In genomic region chr17:35673416-35674035, GRCm38 (mm10) we compare ENCODE assay signal across 7 mouse cellular contexts. TPM values are rescaled to one million over a fixed set of nuclear protein-coding genes. Genes with fewer than 3 reads are reported as not detected.
A peak's percentile ranks its signal among the peaks of the same experiment; 100 is the strongest.
DNase-seq lines count a peak whose midpoint lies in the region; ATAC-seq lines count a peak whose summit lies in the region.

Gene Gtf2h4, minus strand, starts transcription at chr17:35673739.

- no peaks in the 10 kb centered on the region; the same call in 1 of the 2 replicates for H3K36me3 ChIP-seq in intestine, embryonic 16.5 days (ENCODE audit: control insufficient read depth, insufficient read depth, low read length)
- H3K36me3 ChIP-seq in midbrain, embryonic 11.5 days (ENCODE audit: control insufficient read depth, insufficient read depth, low read length), result no peaks in the 10 kb centered on the region

- peaks cover 2% of the 10 kb centered on the region; the same call in 1 of the 2 replicates for H3K4me1 ChIP-seq in intestine, embryonic 16.5 days (ENCODE audit: control insufficient read depth, insufficient read depth, low read length)
- H3K4me1 ChIP-seq in midbrain, embryonic 11.5 days (ENCODE audit: control insufficient read depth, insufficient read depth, low read length), result peaks cover 7% of the 10 kb centered on the region

- H3K27ac ChIP-seq in intestine, embryonic 16.5 days (ENCODE audit: low read length), result no peak within 1 kb of the TSS
- H3K27ac ChIP-seq in midbrain, embryonic 11.5 days (ENCODE audit: low read depth, low read length), result no peak within 1 kb of the TSS

- H3K27me3 ChIP-seq in intestine, embryonic 16.5 days (replicated peaks; ENCODE audit: control insufficient read depth, insufficient read depth, low read length), result no peaks in the 10 kb centered on the region
- H3K27me3 ChIP-seq in midbrain, embryonic 11.5 days (ENCODE audit: control insufficient read depth, insufficient read depth, low read length), result no peaks in the 10 kb centered on the region

- DNase-seq in adrenal gland, postnatal 10 days, result peak; percentile 88
- DNase-seq in embryo, embryonic 9.5 days (ENCODE audit: extremely low spot score), result peak; percentile 87
- DNase-seq in gastrocnemius, postnatal 4 days (ENCODE audit: low spot score in 2 of 2), result peak; percentile 62 to 85
- peak; percentile 81 to 87 for DNase-seq in left cerebral cortex, postnatal 36 days (ENCODE audit: low spot score in 2 of 2)
- peak; percentile 98 for DNase-seq in midbrain, embryonic 11.5 days (ENCODE audit: low spot score, missing footprints)
- peak; percentile 92 for DNase-seq in skeletal muscle tissue, adult 2 months (ENCODE audit: low read depth, low spot score)

- peak within 1 kb of the TSS; percentile 71 for H3K4me3 ChIP-seq in intestine, embryonic 16.5 days (ENCODE audit: low read length)
- peak within 1 kb of the TSS; percentile 57 for H3K4me3 ChIP-seq in midbrain, embryonic 11.5 days (ENCODE audit: low read depth, low read length)

- peak within 1 kb of the TSS; percentile 79 for H3K4me2 ChIP-seq in intestine, embryonic 16.5 days (ENCODE audit: low read depth, low read length)
- H3K4me2 ChIP-seq in midbrain, embryonic 11.5 days, result peak within 1 kb of the TSS; percentile 69

- under 1% methylated on average over 23 of the region's 23 CpGs for WGBS in intestine, embryonic 16.5 days
- 4% methylated on average over 23 of the region's 23 CpGs for WGBS in midbrain, embryonic 11.5 days

- no peaks in the 10 kb centered on the region for H3K9me3 ChIP-seq in intestine, embryonic 16.5 days (ENCODE audit: control insufficient read depth, low read length)
- no peaks in the 10 kb centered on the region for H3K9me3 ChIP-seq in midbrain, embryonic 11.5 days (ENCODE audit: control insufficient read depth, low read length)

- peak; percentile 98 for ATAC-seq in intestine, embryonic 16.5 days
- ATAC-seq in midbrain, embryonic 11.5 days (ENCODE audit: low FRiP score), result peak; percentile 96

- H3K9ac ChIP-seq in intestine, embryonic 16.5 days (ENCODE audit: low read depth, low read length), result peak within 1 kb of the TSS; percentile 88
- H3K9ac ChIP-seq in midbrain, embryonic 11.5 days (ENCODE audit: low read length), result peak within 1 kb of the TSS; percentile 66

- intact Hi-C loops in left cerebral cortex, postnatal 36 days (cut with DNase I), result no loop called here

RNA-seq across cellular contexts. Expression of gene Gtf2h4, which starts in this region (rescaled TPM):
- total RNA-seq in adrenal gland, postnatal 10 days (2021), result 10 to 100 TPM; 27.6 to 32.2 TPM
- 10 to 100 TPM; 20.6 to 29.2 TPM for total RNA-seq in gastrocnemius, postnatal 4 days (2021)
- polyA plus RNA-seq in intestine, embryonic 16.5 days (2015; fragmentation: Nextera tagmentation; extraction: Ambion mirVana), result 41.9 and 45.1 TPM in 2 replicates
- total RNA-seq in left cerebral cortex, postnatal 36 days (2021), result 10 to 100 TPM; 26.8 to 29.9 TPM
- 39.3 TPM in 2 replicates for polyA plus RNA-seq in midbrain, embryonic 11.5 days (2014; fragmentation: Nextera tagmentation; extraction: Ambion mirVana)
